Comparison of ENCODE assay signal across 12 mouse cellular contexts in genomic region chr5:120558041-120558440, GRCm38 (mm10). TPM values are rescaled to one million over a fixed set of nuclear protein-coding genes. Genes with fewer than 3 reads are reported as not detected.
DNase-seq lines count a peak whose midpoint lies in the region; ATAC-seq and TF ChIP-seq lines count a peak whose summit lies in the region.
"Had no signal": no experiment of that assay in that cellular context is flagged by ENCODE, and none has a peak within 500 bp of the region (broad histone marks: within the 10 kb centered on the region; RNA-seq: fewer than 3 reads in every experiment).

No protein-coding gene starts in this region.

- peak overlapping the region; percentile 54 for H3K27ac ChIP-seq in hindbrain, embryonic 10.5 days
- H3K27ac ChIP-seq in hindbrain, postnatal 0 days: no peak overlapping the region
- peak overlapping the region; percentile 68; the same call in 1 of the 2 replicates for H3K27ac ChIP-seq in midbrain, embryonic 10.5 days (replicated peaks)
- no peak overlapping the region for H3K27ac ChIP-seq in midbrain, embryonic 15.5 days
- peak overlapping the region; percentile 42; the same call in 1 of the 2 replicates for H3K27ac ChIP-seq in limb, embryonic 10.5 days
- H3K27ac ChIP-seq: hindbrain, embryonic 12.5 days had no signal

- no peak for ATAC-seq in hindbrain, postnatal 0 days
- no peak for ATAC-seq in midbrain, embryonic 15.5 days (replicated peaks)

- H3K4me3 ChIP-seq in hindbrain, embryonic 10.5 days: no peak overlapping the region
- no peak overlapping the region for H3K4me3 ChIP-seq in hindbrain, postnatal 0 days (ENCODE audit: low read length)
- no peak overlapping the region for H3K4me3 ChIP-seq in midbrain, embryonic 10.5 days
- H3K4me3 ChIP-seq in midbrain, embryonic 15.5 days: no peak overlapping the region
- H3K4me3 ChIP-seq in limb, embryonic 10.5 days: no peak overlapping the region
- H3K4me3 ChIP-seq in myocyte: peak overlapping the region; percentile 77
- H3K4me3 ChIP-seq: hindbrain, embryonic 12.5 days had no signal

- peaks cover 39% of the 10 kb centered on the region for H3K36me3 ChIP-seq in hindbrain, embryonic 10.5 days
- peaks cover 12% of the 10 kb centered on the region for H3K36me3 ChIP-seq in hindbrain, postnatal 0 days (ENCODE audit: insufficient read depth, low read length)
- peaks cover 37% of the 10 kb centered on the region for H3K36me3 ChIP-seq in midbrain, embryonic 10.5 days
- H3K36me3 ChIP-seq in midbrain, embryonic 15.5 days (replicated peaks): no peaks in the 10 kb centered on the region
- H3K36me3 ChIP-seq in limb, embryonic 10.5 days: peaks cover 41% of the 10 kb centered on the region
- H3K36me3 ChIP-seq in myocyte (ENCODE audit: control insufficient read depth, insufficient read depth): peaks cover 38% of the 10 kb centered on the region

- peaks cover 51% of the 10 kb centered on the region for H3K4me1 ChIP-seq in hindbrain, embryonic 10.5 days (replicated peaks)
- peaks cover 14% of the 10 kb centered on the region; the same call in 1 of the 2 replicates for H3K4me1 ChIP-seq in hindbrain, postnatal 0 days (ENCODE audit: insufficient read depth, low read length)
- peaks cover 47% of the 10 kb centered on the region for H3K4me1 ChIP-seq in midbrain, embryonic 10.5 days
- peaks cover 18% of the 10 kb centered on the region for H3K4me1 ChIP-seq in midbrain, embryonic 15.5 days
- peaks cover 37% of the 10 kb centered on the region for H3K4me1 ChIP-seq in limb, embryonic 10.5 days

- H3K4me2 ChIP-seq in hindbrain, postnatal 0 days (ENCODE audit: low read depth, low read length): no peak overlapping the region
- H3K4me2 ChIP-seq in midbrain, embryonic 15.5 days: no peak overlapping the region
- H3K4me2 ChIP-seq in myocyte (ENCODE audit: low read depth): peak overlapping the region; percentile 87
- H3K4me2 ChIP-seq: hindbrain, embryonic 12.5 days had no signal

- no peaks in the 10 kb centered on the region for H3K9me3 ChIP-seq in hindbrain, embryonic 10.5 days
- no peaks in the 10 kb centered on the region for H3K9me3 ChIP-seq in hindbrain, postnatal 0 days (ENCODE audit: low read length)
- H3K9me3 ChIP-seq in midbrain, embryonic 10.5 days (replicated peaks): no peaks in the 10 kb centered on the region
- H3K9me3 ChIP-seq in midbrain, embryonic 15.5 days: no peaks in the 10 kb centered on the region
- no peaks in the 10 kb centered on the region for H3K9me3 ChIP-seq in limb, embryonic 10.5 days (replicated peaks)
- H3K9me3 ChIP-seq: hindbrain, embryonic 12.5 days had no signal

- 75% methylated on average over 8 of the region's 8 CpGs for WGBS in hindbrain, embryonic 10.5 days
- 61% methylated on average over 8 of the region's 8 CpGs for WGBS in hindbrain, postnatal 0 days
- 78% methylated on average over 8 of the region's 8 CpGs for WGBS in midbrain, embryonic 10.5 days
- 77% methylated on average over 8 of the region's 8 CpGs for WGBS in midbrain, embryonic 15.5 days
- 78% methylated on average over 8 of the region's 8 CpGs for WGBS in limb, embryonic 10.5 days

- TF ChIP-seq CTCF in hindbrain, postnatal 0 days (IDR thresholded peaks at IDR 0.05; ENCODE audit: low read depth): no peak

- no peaks in the 10 kb centered on the region for H3K27me3 ChIP-seq in hindbrain, embryonic 10.5 days (ENCODE audit: insufficient read depth, poor library complexity, severe bottlenecking)
- H3K27me3 ChIP-seq in hindbrain, postnatal 0 days (ENCODE audit: insufficient read depth, low read length): no peaks in the 10 kb centered on the region
- no peaks in the 10 kb centered on the region for H3K27me3 ChIP-seq in midbrain, embryonic 10.5 days (ENCODE audit: low read depth, poor library complexity, severe bottlenecking)
- H3K27me3 ChIP-seq in midbrain, embryonic 15.5 days (replicated peaks): no peaks in the 10 kb centered on the region
- no peaks in the 10 kb centered on the region for H3K27me3 ChIP-seq in limb, embryonic 10.5 days (ENCODE audit: low read depth, poor library complexity, severe bottlenecking)
- no peaks in the 10 kb centered on the region for H3K27me3 ChIP-seq in myocyte (ENCODE audit: control insufficient read depth, insufficient read depth, insufficient read length)
- H3K27me3 ChIP-seq: hindbrain, embryonic 12.5 days had no signal

- no peak for TF ChIP-seq POLR2A in myocyte (IDR thresholded peaks at IDR 0.05; ENCODE audit: insufficient read length, low read depth)

- H3K79me2 ChIP-seq in myocyte (ENCODE audit: control insufficient read depth, insufficient read depth): peaks cover 48% of the 10 kb centered on the region

- no peak for DNase-seq in hindbrain, embryonic 10.5 days (ENCODE audit: low spot score)
- DNase-seq in hindbrain, postnatal 0 days (ENCODE audit: low spot score): no peak
- DNase-seq in midbrain, embryonic 10.5 days (ENCODE audit: low spot score): no peak
- DNase-seq in limb, embryonic 10.5 days (ENCODE audit: low spot score): no peak
- DNase-seq in adrenal gland, adult 8-10 months: no peak
- DNase-seq: kidney, adult 2 months; kidney, postnatal 4 days; layer of hippocampus, postnatal 36 days; thymus, postnatal 36 days had no signal

- no peak overlapping the region for H3K9ac ChIP-seq in hindbrain, postnatal 0 days (replicated peaks; ENCODE audit: low read length)
- H3K9ac ChIP-seq in midbrain, embryonic 15.5 days: no peak overlapping the region
- H3K9ac ChIP-seq: hindbrain, embryonic 12.5 days had no signal

- H3ac ChIP-seq in myocyte (ENCODE audit: control insufficient read depth, insufficient read length): no peak overlapping the region

TF ChIP-seq in myocyte, 11 proteins besides CTCF, POLR2A, EP300 and RAD21 (continues in another document):
- TF ChIP-seq REST (IDR thresholded peaks at IDR 0.05; ENCODE audit: insufficient read depth, insufficient read length) (no peak), E2F4 (IDR thresholded peaks at IDR 0.05; ENCODE audit: insufficient read depth) (no peak), MAX (IDR thresholded peaks at IDR 0.05; ENCODE audit: low read depth) (no peak), MYOG (IDR thresholded peaks at IDR 0.05; ENCODE audit: control insufficient read depth in 1 of 3, insufficient read depth in 1 of 3, insufficient read length in 2 of 3, low read depth in 2 of 3) (no peak)

RNA-seq across cellular contexts. Expression of gene Tpcn1, which starts 30.4 kb away (rescaled TPM):
- polyA plus RNA-seq in hindbrain, embryonic 10.5 days (2016; fragmentation: Nextera tagmentation; extraction: Ambion mirVana): 12.5 and 12.9 TPM in 2 replicates
- 24.5 and 30.7 TPM in 2 replicates for total RNA-seq in hindbrain, postnatal 0 days (2014; rRNA removed)
- polyA plus RNA-seq in hindbrain, postnatal 0 days (2015; fragmentation: Nextera tagmentation; extraction: Ambion mirVana): 15.4 and 16.1 TPM in 2 replicates
- polyA plus RNA-seq in midbrain, embryonic 10.5 days (2016; fragmentation: Nextera tagmentation; extraction: Ambion mirVana): 10.3 and 11.1 TPM in 2 replicates
- 15.8 and 17.7 TPM in 2 replicates for polyA plus RNA-seq in midbrain, embryonic 15.5 days (2015; fragmentation: Nextera tagmentation; extraction: Ambion mirVana)
- polyA plus RNA-seq in limb, embryonic 10.5 days (2016; fragmentation: Nextera tagmentation; extraction: Ambion mirVana): 12.3 and 13.2 TPM in 2 replicates
- polyA plus RNA-seq in myocyte (2012; fragmentation: generic; extraction: Trizol): 88.7 TPM
- 10 to 100 TPM; 33.9 to 44.5 (median 40.0) TPM for total RNA-seq in adrenal gland, adult 8-10 months (2022)

RNA-seq across cellular contexts. Expression of gene Iqcd, which starts 30.8 kb away (rescaled TPM):
- polyA plus RNA-seq in hindbrain, embryonic 10.5 days (2016; fragmentation: Nextera tagmentation; extraction: Ambion mirVana): 1.3 and 2.8 TPM in 2 replicates
- 0.63 and 1.9 TPM in 2 replicates for total RNA-seq in hindbrain, postnatal 0 days (2014; rRNA removed)
- polyA plus RNA-seq in hindbrain, postnatal 0 days (2015; fragmentation: Nextera tagmentation; extraction: Ambion mirVana): 1.8 and 2.0 TPM in 2 replicates
- 0.95 and 0.98 TPM in 2 replicates for polyA plus RNA-seq in midbrain, embryonic 10.5 days (2016; fragmentation: Nextera tagmentation; extraction: Ambion mirVana)
- 1.7 and 1.8 TPM in 2 replicates for polyA plus RNA-seq in midbrain, embryonic 15.5 days (2015; fragmentation: Nextera tagmentation; extraction: Ambion mirVana)
- 0.30 and 0.41 TPM in 2 replicates for polyA plus RNA-seq in limb, embryonic 10.5 days (2016; fragmentation: Nextera tagmentation; extraction: Ambion mirVana)
- polyA plus RNA-seq in myocyte (2012; fragmentation: generic; extraction: Trizol): 0.91 TPM
- 1 to 10 TPM in 2 of 4 experiments, under 1 TPM in 2; 0.42 to 1.8 (median 1.1) TPM for total RNA-seq in adrenal gland, adult 8-10 months (2022)

RNA-seq across cellular contexts. Expression of gene Slc8b1, which starts 47.1 kb away (rescaled TPM):
- 4.4 and 5.8 TPM in 2 replicates for polyA plus RNA-seq in hindbrain, embryonic 10.5 days (2016; fragmentation: Nextera tagmentation; extraction: Ambion mirVana)
- 3.7 and 4.0 TPM in 2 replicates for total RNA-seq in hindbrain, postnatal 0 days (2014; rRNA removed)
- polyA plus RNA-seq in hindbrain, postnatal 0 days (2015; fragmentation: Nextera tagmentation; extraction: Ambion mirVana): 2.5 and 2.7 TPM in 2 replicates
- 3.9 and 4.6 TPM in 2 replicates for polyA plus RNA-seq in midbrain, embryonic 10.5 days (2016; fragmentation: Nextera tagmentation; extraction: Ambion mirVana)
- polyA plus RNA-seq in midbrain, embryonic 15.5 days (2015; fragmentation: Nextera tagmentation; extraction: Ambion mirVana): 1.6 and 2.5 TPM in 2 replicates
- polyA plus RNA-seq in limb, embryonic 10.5 days (2016; fragmentation: Nextera tagmentation; extraction: Ambion mirVana): 3.7 and 4.4 TPM in 2 replicates
- 19.6 TPM for polyA plus RNA-seq in myocyte (2012; fragmentation: generic; extraction: Trizol)
- total RNA-seq in adrenal gland, adult 8-10 months (2022): 10 to 100 TPM; 29.5 to 36.7 (median 34.1) TPM

RNA-seq across cellular contexts. Expression of gene Rita1, which starts 54.3 kb away (rescaled TPM):
- 19.0 and 19.6 TPM in 2 replicates for polyA plus RNA-seq in hindbrain, embryonic 10.5 days (2016; fragmentation: Nextera tagmentation; extraction: Ambion mirVana)
- total RNA-seq in hindbrain, postnatal 0 days (2014; rRNA removed): 38.0 and 38.6 TPM in 2 replicates
- 30.1 and 30.4 TPM in 2 replicates for polyA plus RNA-seq in hindbrain, postnatal 0 days (2015; fragmentation: Nextera tagmentation; extraction: Ambion mirVana)
- polyA plus RNA-seq in midbrain, embryonic 10.5 days (2016; fragmentation: Nextera tagmentation; extraction: Ambion mirVana): 16.0 and 16.2 TPM in 2 replicates
- 28.3 and 30.6 TPM in 2 replicates for polyA plus RNA-seq in midbrain, embryonic 15.5 days (2015; fragmentation: Nextera tagmentation; extraction: Ambion mirVana)
- polyA plus RNA-seq in limb, embryonic 10.5 days (2016; fragmentation: Nextera tagmentation; extraction: Ambion mirVana): 17.5 and 19.5 TPM in 2 replicates
- 14.7 TPM for polyA plus RNA-seq in myocyte (2012; fragmentation: generic; extraction: Trizol)
- total RNA-seq in adrenal gland, adult 8-10 months (2022): 10 to 100 TPM; 17.0 to 30.2 (median 22.3) TPM

RNA-seq across cellular contexts. Expression of gene Ddx54, which starts 54.5 kb away (rescaled TPM):
- 62.2 and 64.7 TPM in 2 replicates for polyA plus RNA-seq in hindbrain, embryonic 10.5 days (2016; fragmentation: Nextera tagmentation; extraction: Ambion mirVana)
- total RNA-seq in hindbrain, postnatal 0 days (2014; rRNA removed): 37.3 and 40.1 TPM in 2 replicates
- 30.8 and 31.9 TPM in 2 replicates for polyA plus RNA-seq in hindbrain, postnatal 0 days (2015; fragmentation: Nextera tagmentation; extraction: Ambion mirVana)
- polyA plus RNA-seq in midbrain, embryonic 10.5 days (2016; fragmentation: Nextera tagmentation; extraction: Ambion mirVana): 59.4 and 59.7 TPM in 2 replicates
- polyA plus RNA-seq in midbrain, embryonic 15.5 days (2015; fragmentation: Nextera tagmentation; extraction: Ambion mirVana): 39.9 and 43.7 TPM in 2 replicates
- 58.1 and 62.6 TPM in 2 replicates for polyA plus RNA-seq in limb, embryonic 10.5 days (2016; fragmentation: Nextera tagmentation; extraction: Ambion mirVana)
- 56.3 TPM for polyA plus RNA-seq in myocyte (2012; fragmentation: generic; extraction: Trizol)
- 10 to 100 TPM; 44.1 to 57.3 (median 56.5) TPM for total RNA-seq in adrenal gland, adult 8-10 months (2022)

Comparison
In these comparisons a context has a peak if more than half of its experiments do, and no peak if none do; other contexts are left out.
1. H3K27ac ChIP-seq: peak in hindbrain, embryonic 10.5 days (single experiment), midbrain, embryonic 10.5 days (single experiment) and limb, embryonic 10.5 days (single experiment); none in hindbrain, postnatal 0 days (single experiment) and midbrain, embryonic 15.5 days (single experiment).